Mouse (Mus musculus): ENCODE measurements around the gene Krt33b. TPM values are rescaled to one million over a fixed set of nuclear protein-coding genes. Genes with fewer than 3 reads are reported as not detected.

Krt33b gene
- polyA plus RNA-seq, 3 experiments from 2014 or later, result not detected

DNA sequence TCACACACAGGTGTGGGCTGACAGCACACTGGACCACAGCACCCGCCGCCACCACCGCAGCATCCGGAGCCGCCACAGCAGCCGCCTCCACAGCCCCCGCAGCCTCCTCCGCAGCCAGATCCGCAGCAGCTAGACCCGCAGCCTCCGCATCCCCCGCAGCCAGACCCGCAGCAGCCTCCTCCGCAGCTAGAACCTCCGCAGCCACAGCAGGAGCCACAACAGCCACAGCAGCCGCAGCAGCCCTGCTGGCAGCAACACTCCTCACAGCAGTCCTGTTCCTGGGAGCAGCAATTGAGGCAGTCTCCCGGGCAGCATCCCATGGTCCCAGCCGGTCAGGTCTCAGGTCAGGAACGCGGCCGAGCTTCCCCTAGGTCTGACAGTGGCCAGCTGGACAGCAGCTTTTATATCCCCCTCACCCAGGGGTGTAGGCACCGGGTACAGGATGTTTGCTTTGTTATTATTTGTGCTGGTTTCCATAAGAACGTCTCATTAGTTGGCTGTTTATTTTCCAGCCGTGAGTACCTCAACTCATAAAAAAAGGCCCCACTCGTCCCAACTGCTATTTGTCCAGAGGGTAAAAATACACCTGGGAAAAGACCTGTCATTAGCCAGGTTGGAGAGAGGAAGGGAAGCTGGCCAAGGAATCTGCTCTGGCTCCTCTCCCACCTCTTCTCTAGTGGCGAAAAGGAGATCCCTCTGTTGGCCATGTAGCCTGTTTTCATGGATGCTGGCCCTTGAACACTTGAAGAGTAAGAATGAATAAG lies 35.9 kb downstream of the Krt33b start, which contains the start of gene Krtap17-1:
Gene Krtap17-1 (minus strand): TSS at position 375 of the 764 bp plus-strand sequence.
- no peak for ATAC-seq

DNA sequence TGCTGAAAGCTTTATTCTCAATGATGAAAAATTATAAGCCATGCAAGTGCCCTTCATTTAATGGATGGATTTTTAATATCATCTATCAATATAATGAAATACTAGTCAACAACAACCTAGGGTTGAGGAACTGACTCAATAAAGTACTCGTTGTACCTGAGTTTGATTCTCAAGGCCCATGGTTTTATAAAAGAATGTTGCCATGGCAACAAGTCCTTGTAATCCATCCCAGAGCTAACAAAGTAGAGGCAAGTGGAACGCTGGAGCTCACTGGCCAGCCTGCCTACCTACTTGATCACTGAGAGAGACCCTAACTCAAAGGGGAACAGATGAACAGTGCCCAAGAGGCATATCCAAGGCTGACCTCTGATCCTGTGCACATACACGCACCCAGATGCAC lies 39.1 kb downstream of the Krt33b start:
- no peak for ATAC-seq

DNA sequence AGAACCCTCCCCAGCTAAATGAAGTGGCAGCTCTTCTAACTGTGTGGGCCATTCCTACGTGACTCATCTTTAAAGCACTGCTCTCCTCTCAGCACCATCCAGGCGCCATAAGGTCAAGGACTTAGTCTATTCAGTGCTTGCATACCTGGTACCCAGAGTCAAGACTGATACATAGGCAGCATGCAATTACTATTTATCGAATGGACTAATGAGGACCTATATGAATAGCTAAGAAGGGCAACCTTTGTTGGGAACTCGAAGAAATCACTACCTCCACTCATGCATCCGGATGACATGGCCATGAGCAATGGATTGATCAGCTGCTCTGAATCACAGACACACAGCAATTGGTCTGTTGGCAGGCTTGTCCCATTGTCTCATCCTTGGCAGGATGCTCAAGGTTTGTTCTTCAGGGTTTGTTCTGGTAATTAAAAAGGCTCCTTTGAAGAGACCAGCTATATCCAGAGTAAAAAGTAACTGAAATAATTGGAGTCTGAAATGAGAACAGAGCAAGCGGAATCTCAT lies 39.7 kb downstream of the Krt33b start:
- no peak for ATAC-seq

DNA sequence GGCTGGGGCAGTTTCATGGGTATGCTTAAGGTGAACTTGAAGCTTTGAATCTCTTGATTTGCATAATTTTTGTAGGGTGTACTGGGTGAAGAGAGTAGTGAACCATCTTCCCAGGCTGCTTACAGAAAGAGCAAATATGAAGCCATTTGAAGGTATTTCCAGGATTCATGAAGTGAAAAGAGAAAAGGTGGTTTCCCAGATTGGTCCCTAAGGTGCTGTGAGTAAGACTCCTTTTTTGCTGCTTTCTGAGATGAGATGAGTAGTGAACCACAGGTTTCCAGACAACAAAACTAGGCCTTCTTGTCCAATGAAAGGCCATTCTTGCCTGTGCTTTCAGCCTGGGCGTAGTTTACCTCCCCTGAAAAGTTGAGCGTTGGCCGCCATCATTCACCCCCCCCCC lies 41.1 kb downstream of the Krt33b start:
- no peak for ATAC-seq

DNA sequence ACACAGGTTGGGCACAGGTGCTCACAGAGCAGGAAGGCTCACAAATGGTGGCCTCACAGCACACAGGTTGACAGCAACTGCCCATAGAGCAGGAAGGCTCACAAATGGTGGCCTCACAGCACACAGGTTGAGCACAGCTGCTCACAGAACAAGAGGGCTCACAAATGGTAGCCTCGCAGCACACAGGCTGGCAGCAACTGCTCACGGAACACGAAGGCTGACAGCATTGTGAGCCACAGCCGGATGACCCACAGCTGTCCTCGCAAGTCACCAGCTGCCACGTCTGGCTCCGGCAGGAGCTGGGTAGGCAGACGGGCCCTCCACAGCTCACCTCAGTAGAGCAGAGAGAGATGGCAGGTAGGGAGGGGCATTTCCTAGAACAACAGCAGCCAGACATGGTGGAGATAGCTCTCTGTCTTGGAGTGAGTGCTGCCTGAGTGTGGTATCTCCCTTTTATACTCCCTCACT lies 43.5 kb downstream of the Krt33b start, which contains the start of gene Krtap16-1:
Gene Krtap16-1 (minus strand): TSS at position 418 of the 468 bp plus-strand sequence.
- ATAC-seq, result no peak

DNA sequence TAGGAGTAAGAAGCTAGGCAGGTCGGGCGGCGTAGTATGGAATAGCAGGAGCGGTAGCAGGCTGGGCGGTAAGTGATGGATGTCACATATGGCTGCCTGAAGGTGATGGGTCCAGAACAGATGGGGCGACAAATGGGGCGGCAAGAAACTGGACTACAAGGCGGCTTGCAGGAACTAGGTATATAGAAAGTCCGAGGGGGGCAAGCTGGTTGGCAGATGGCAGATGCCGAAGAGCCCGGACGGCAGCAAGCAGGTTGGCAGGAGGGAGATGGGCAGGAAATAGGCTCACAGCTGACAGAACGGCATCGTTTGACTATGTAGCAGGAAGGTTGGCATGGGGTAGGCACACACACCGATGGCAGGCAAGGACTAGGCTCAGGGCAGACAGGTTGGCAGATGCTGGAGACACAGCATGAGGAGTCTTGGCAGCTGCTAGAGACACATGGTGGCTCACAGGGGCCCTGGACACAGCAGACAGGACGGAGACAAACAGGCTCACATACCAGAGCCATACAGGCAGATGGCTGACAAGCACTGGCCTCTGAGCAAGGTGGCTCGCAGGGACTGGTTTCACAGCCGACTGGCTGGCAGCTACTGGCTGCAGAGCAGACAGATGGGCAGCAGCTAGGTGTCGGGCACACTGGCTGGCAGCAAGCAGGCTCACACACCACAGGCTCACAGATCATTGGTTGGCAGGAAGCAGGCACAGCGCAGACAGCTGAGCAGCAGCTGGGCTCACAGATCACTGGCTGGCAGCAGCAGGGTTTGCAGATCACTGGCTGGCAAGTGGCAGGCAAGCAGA lies 44.2 kb downstream of the Krt33b start:
- no peak for ATAC-seq

DNA sequence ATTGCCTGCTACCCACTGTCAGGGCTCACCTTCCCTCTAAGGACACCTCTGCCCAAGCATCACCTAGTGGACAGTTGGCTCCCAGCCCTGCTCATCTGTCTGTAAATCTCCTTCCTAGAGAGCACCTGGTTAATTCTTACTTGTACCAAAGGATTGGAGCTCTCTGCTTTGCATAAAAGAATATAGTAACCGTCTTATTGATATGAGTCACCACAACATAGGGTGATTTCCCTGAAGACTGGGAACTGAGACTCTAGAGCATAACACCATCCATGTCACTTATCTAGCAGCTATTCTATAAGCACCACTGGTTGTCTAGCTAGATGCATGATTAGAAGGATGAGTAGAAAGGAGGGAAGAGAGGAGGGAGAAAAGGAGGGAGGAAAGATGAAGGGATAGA lies 46.2 kb downstream of the Krt33b start:
- no peak for ATAC-seq

DNA sequence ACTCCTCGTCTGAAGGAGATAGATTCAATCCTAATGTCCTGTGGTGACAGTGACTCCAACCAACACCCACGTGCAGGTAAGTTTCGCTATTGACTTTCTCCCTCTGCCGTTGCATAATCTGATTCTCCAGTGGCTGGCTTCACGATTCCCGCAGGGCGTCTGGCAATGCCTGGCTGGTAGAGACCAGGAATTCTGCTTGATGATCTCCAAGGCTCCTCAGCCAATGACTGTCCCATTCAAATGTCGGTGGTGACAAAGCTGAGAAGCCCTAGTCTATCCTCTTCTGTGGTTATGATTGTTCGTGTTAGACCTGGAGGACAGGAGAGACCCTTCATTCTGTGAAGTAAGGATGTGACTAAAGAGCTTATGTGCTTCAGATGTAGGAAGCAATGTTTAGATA lies 46.9 kb downstream of the Krt33b start:
- no peak for ATAC-seq

DNA sequence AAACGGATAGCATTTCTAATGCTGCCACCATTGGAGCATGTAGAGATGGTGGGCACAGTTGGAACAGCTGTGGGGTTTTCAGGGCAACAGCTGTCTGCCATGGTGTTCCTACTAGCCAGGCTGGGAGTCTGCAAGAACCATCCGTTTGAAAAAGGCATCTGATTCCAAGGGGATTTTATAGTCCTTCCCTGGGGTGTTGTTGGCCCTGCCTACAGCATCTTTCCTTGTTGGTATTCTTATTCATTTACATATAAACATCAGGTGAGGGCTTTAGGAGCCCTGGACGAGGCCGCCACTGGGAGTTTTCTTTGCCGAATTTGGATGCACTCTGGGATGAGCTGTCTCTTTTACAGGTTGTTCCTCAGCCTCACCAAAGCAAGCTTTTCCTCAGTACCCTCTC lies 50.7 kb downstream of the Krt33b start, which contains the start of gene Krtap29-1:
Gene Krtap29-1 (minus strand): TSS at position 101 of the 400 bp plus-strand sequence.
- no peak for ATAC-seq

Other genes starting within 250 kb of the Krt33b start
- not detected for gene Krtap4-8, start 249.2 kb downstream of the Krt33b start, polyA plus RNA-seq (2017; shearing (Covaris generic))
- gene Krtap4-9, start 244.7 kb downstream of the Krt33b start, polyA plus RNA-seq (2017; shearing (Covaris generic)), result not detected
- not detected for gene Gm11596, start 236.4 kb downstream of the Krt33b start, polyA plus RNA-seq (2017; shearing (Covaris generic))
- not detected for gene Gm11569, start 230.9 kb downstream of the Krt33b start, polyA plus RNA-seq (2017; shearing (Covaris generic))
- not detected for gene Gm11554, start 225.4 kb downstream of the Krt33b start, polyA plus RNA-seq (2017; shearing (Covaris generic))
- not detected for gene Krtap4-13, start 220.0 kb downstream of the Krt33b start, polyA plus RNA-seq (2017; shearing (Covaris generic))
- not detected for gene Gm11564, start 214.2 kb downstream of the Krt33b start, polyA plus RNA-seq (2017; shearing (Covaris generic))
- gene 2300003K06Rik, start 191.8 kb downstream of the Krt33b start, polyA plus RNA-seq (2017; shearing (Covaris generic)), result not detected
- gene Krtap4-16, start 178.3 kb downstream of the Krt33b start, polyA plus RNA-seq (2017; shearing (Covaris generic)), result not detected
- gene Gm11568, start 172.0 kb downstream of the Krt33b start, polyA plus RNA-seq (2017; shearing (Covaris generic)), result not detected
- gene Gm11559, start 165.4 kb downstream of the Krt33b start, polyA plus RNA-seq (2017; shearing (Covaris generic)), result not detected
- gene Krtap9-1, start 156.5 kb downstream of the Krt33b start, polyA plus RNA-seq (2017; shearing (Covaris generic)), result not detected
- not detected for gene Gm11567, start 150.7 kb downstream of the Krt33b start, polyA plus RNA-seq (2017; shearing (Covaris generic))
- gene Krtap31-1, start 121.9 kb downstream of the Krt33b start, polyA plus RNA-seq (2017; shearing (Covaris generic)), result not detected
- gene Gm11565, start 115.1 kb downstream of the Krt33b start, polyA plus RNA-seq (2017; shearing (Covaris generic)), result not detected
- not detected for gene Krtap31-2, start 93.6 kb downstream of the Krt33b start, polyA plus RNA-seq (2017; shearing (Covaris generic))
- not detected for gene Krtap9-5, start 81.4 kb downstream of the Krt33b start, polyA plus RNA-seq (2017; shearing (Covaris generic))
- gene Krtap29-1, start 50.8 kb downstream of the Krt33b start, polyA plus RNA-seq (2017; shearing (Covaris generic)), result not detected
- not detected for gene Krtap16-1, start 43.3 kb downstream of the Krt33b start, polyA plus RNA-seq (2017; shearing (Covaris generic))
- gene Krtap17-1, start 35.9 kb downstream of the Krt33b start, polyA plus RNA-seq (2017; shearing (Covaris generic)), result not detected
- gene Krt33a, start 13.7 kb downstream of the Krt33b start, polyA plus RNA-seq (2017; shearing (Covaris generic)), result not detected
- gene Krt34, start 11.7 kb upstream of the Krt33b start, polyA plus RNA-seq (2017; shearing (Covaris generic)), result not detected
- not detected for gene Krt31, start 20.7 kb upstream of the Krt33b start, polyA plus RNA-seq (2017; shearing (Covaris generic))
- gene Krt32, start 58.4 kb upstream of the Krt33b start, polyA plus RNA-seq (2017; shearing (Covaris generic)), result not detected
- not detected for gene Krt35, start 66.4 kb upstream of the Krt33b start, polyA plus RNA-seq (2017; shearing (Covaris generic))
- gene Krt36, start 75.8 kb upstream of the Krt33b start, polyA plus RNA-seq (2017; shearing (Covaris generic)), result not detected
- not detected for gene Krt13, start 91.7 kb upstream of the Krt33b start, polyA plus RNA-seq (2017; shearing (Covaris generic))
- gene Krt15, start 106.1 kb upstream of the Krt33b start, polyA plus RNA-seq (2017; shearing (Covaris generic)), result not detected
- not detected for gene Krt19, start 118.8 kb upstream of the Krt33b start, polyA plus RNA-seq (2017; shearing (Covaris generic))
- gene Krt9, start 163.4 kb upstream of the Krt33b start, polyA plus RNA-seq (2017; shearing (Covaris generic)), result not detected
- gene Krt14, start 177.7 kb upstream of the Krt33b start, polyA plus RNA-seq (2017; shearing (Covaris generic)), result not detected
- gene Krt16, start 219.0 kb upstream of the Krt33b start, polyA plus RNA-seq (2017; shearing (Covaris generic)), result not detected
- 1 to 10 TPM; 1.8 to 4.5 (median 2.1) TPM for gene Krt17, start 231.2 kb upstream of the Krt33b start, polyA plus RNA-seq (2017; shearing (Covaris generic))
- not detected for gene Krt42, start 240.0 kb upstream of the Krt33b start, polyA plus RNA-seq (2017; shearing (Covaris generic))

All from inflammation-experienced regulatory T-cells, adult 6 months (primary cell).